Mouse (Mus musculus): Measurements from ENCODE around the gene Smim23. TPM values are rescaled to one million over a fixed set of nuclear protein-coding genes. Genes with fewer than 3 reads are reported as not detected.
A peak's percentile ranks its signal among the peaks of the same experiment; 100 is the strongest.

Gene Smim23
- polyA plus RNA-seq (2012; ENCODE audit: insufficient read depth, low replicate concordance): not detected in 2 replicates

- TF ChIP-seq FLI1 (IDR thresholded peaks at IDR 0.05; ENCODE audit: low read length) (no peak), GATA1 (IDR thresholded peaks at IDR 0.05; ENCODE audit: borderline replicate concordance, low read length) (no peak)
- Histone ChIP-seq H3K36me3 (replicated peaks; ENCODE audit: low read length) (no peaks in the 10 kb centered on the region), H3K4me3 (replicated peaks) (no peak within 1 kb of the TSS), H3K9me3 (no peaks in the 10 kb centered on the region), H3K27me3 (replicated peaks) (no peaks in the 10 kb centered on the region), H3K4me1 (no peaks in the 10 kb centered on the region)
These were observed at the start of gene Smim23 for GRCm38 (mm10) chr11:32824505-32824904. TSS of gene Smim23 (minus strand) at chr11:32824605.

GRCm38 (mm10) chr11:32868619-32869383, 44.4 kb upstream of the Smim23 start:
- no peaks in the 10 kb centered on the region; the same call in 1 of the 2 replicates for H3K4me1 ChIP-seq
- no peaks in the 10 kb centered on the region for H3K27me3 ChIP-seq (replicated peaks)
- H3K9me3 ChIP-seq: peaks cover 10% of the 10 kb centered on the region; the same call in 1 of the 2 replicates
- no peak for TF ChIP-seq FLI1 (IDR thresholded peaks at IDR 0.05; ENCODE audit: low read length)
- H3K4me3 ChIP-seq (replicated peaks): no peak overlapping the region
- no peaks in the 10 kb centered on the region for H3K36me3 ChIP-seq (replicated peaks; ENCODE audit: low read length)

GRCm38 (mm10) chr11:32864615-32865014, 40.2 kb upstream of the Smim23 start:
- H3K4me3 ChIP-seq (replicated peaks): no peak overlapping the region
- H3K4me1 ChIP-seq: no peaks in the 10 kb centered on the region; the same call in 1 of the 2 replicates
- no peaks in the 10 kb centered on the region for H3K36me3 ChIP-seq (replicated peaks; ENCODE audit: low read length)
- no peaks in the 10 kb centered on the region for H3K9me3 ChIP-seq
- TF ChIP-seq GATA1 (IDR thresholded peaks at IDR 0.05; ENCODE audit: borderline replicate concordance, low read length) (no peak), FLI1 (IDR thresholded peaks at IDR 0.05; ENCODE audit: low read length) (no peak)
- no peaks in the 10 kb centered on the region for H3K27me3 ChIP-seq (replicated peaks)

GRCm38 (mm10) chr11:32857418-32857879, 33.0 kb upstream of the Smim23 start:
- Histone ChIP-seq H3K36me3 (replicated peaks; ENCODE audit: low read length) (no peaks in the 10 kb centered on the region), H3K4me1 (no peaks in the 10 kb centered on the region), H3K27me3 (replicated peaks) (no peaks in the 10 kb centered on the region), H3K4me3 (replicated peaks) (no peak overlapping the region), H3K9me3 (0 out of 2 replicates have a peak, but pooled peaks cover 2% of the 10 kb centered on the region)
- no peak for TF ChIP-seq GATA1 (IDR thresholded peaks at IDR 0.05; ENCODE audit: borderline replicate concordance, low read length)
- no peak for TF ChIP-seq FLI1 (IDR thresholded peaks at IDR 0.05; ENCODE audit: low read length)

- no peak for TF ChIP-seq FLI1 (IDR thresholded peaks at IDR 0.05; ENCODE audit: low read length)
- TF ChIP-seq GATA1 (IDR thresholded peaks at IDR 0.05; ENCODE audit: borderline replicate concordance, low read length): no peak
- H3K4me3 ChIP-seq (replicated peaks): no peak overlapping the region
These were observed 22.3 kb upstream of the Smim23 start for GRCm38 (mm10) chr11:32846682-32847222.

GRCm38 (mm10) chr11:32841169-32841568, 16.8 kb upstream of the Smim23 start:
- Histone ChIP-seq H3K4me3 (replicated peaks) (peak overlapping the region; percentile 10), H3K9me3 (no peaks in the 10 kb centered on the region), H3K27me3 (replicated peaks) (peaks cover 6% of the 10 kb centered on the region), H3K36me3 (replicated peaks; ENCODE audit: low read length) (no peaks in the 10 kb centered on the region), H3K4me1 (no peaks in the 10 kb centered on the region)
- TF ChIP-seq FLI1 (IDR thresholded peaks at IDR 0.05; ENCODE audit: low read length) (no peak), GATA1 (IDR thresholded peaks at IDR 0.05; ENCODE audit: borderline replicate concordance, low read length) (no peak)

More at GRCm38 (mm10) chr11:32846682-32847222, 22.3 kb upstream of the Smim23 start:
- no peaks in the 10 kb centered on the region for H3K4me1 ChIP-seq
- no peaks in the 10 kb centered on the region for H3K9me3 ChIP-seq
- no peaks in the 10 kb centered on the region for H3K36me3 ChIP-seq (replicated peaks; ENCODE audit: low read length)
- H3K27me3 ChIP-seq (replicated peaks): no peaks in the 10 kb centered on the region

GRCm38 (mm10) chr11:32840256-32840655, 15.9 kb upstream of the Smim23 start:
- Histone ChIP-seq H3K9me3 (peaks cover 7% of the 10 kb centered on the region; the same call in 1 of the 2 replicates), H3K4me1 (no peaks in the 10 kb centered on the region), H3K36me3 (replicated peaks; ENCODE audit: low read length) (no peaks in the 10 kb centered on the region), H3K4me3 (replicated peaks) (no peak overlapping the region), H3K27me3 (replicated peaks) (peaks cover 8% of the 10 kb centered on the region)
- TF ChIP-seq GATA1 (IDR thresholded peaks at IDR 0.05; ENCODE audit: borderline replicate concordance, low read length): no peak
- no peak for TF ChIP-seq FLI1 (IDR thresholded peaks at IDR 0.05; ENCODE audit: low read length)

- Histone ChIP-seq H3K36me3 (replicated peaks; ENCODE audit: low read length) (no peaks in the 10 kb centered on the region), H3K27me3 (replicated peaks) (peaks cover 10% of the 10 kb centered on the region), H3K9me3 (peaks cover 30% of the 10 kb centered on the region), H3K4me1 (no peaks in the 10 kb centered on the region), H3K4me3 (replicated peaks) (no peak overlapping the region)
- TF ChIP-seq FLI1 (IDR thresholded peaks at IDR 0.05; ENCODE audit: low read length): no peak
- TF ChIP-seq GATA1 (IDR thresholded peaks at IDR 0.05; ENCODE audit: borderline replicate concordance, low read length): no peak
These were observed 10.6 kb upstream of the Smim23 start for GRCm38 (mm10) chr11:32835022-32835421.

GRCm38 (mm10) chr11:32834367-32834918, 10.0 kb upstream of the Smim23 start:
- no peaks in the 10 kb centered on the region for H3K36me3 ChIP-seq (replicated peaks; ENCODE audit: low read length)
- peaks cover 30% of the 10 kb centered on the region for H3K9me3 ChIP-seq
- peaks cover 10% of the 10 kb centered on the region for H3K27me3 ChIP-seq (replicated peaks)

GRCm38 (mm10) chr11:32817566-32817965, 6.8 kb downstream of the Smim23 start:
- no peak for TF ChIP-seq FLI1 (IDR thresholded peaks at IDR 0.05; ENCODE audit: low read length)
- TF ChIP-seq GATA1 (IDR thresholded peaks at IDR 0.05; ENCODE audit: borderline replicate concordance, low read length): no peak
- H3K4me3 ChIP-seq (replicated peaks): no peak overlapping the region
- peaks cover 1% of the 10 kb centered on the region for H3K27me3 ChIP-seq (replicated peaks)
- H3K4me1 ChIP-seq: no peaks in the 10 kb centered on the region
- H3K9me3 ChIP-seq: 0 out of 2 replicates have a peak, but pooled peaks cover 2% of the 10 kb centered on the region
- H3K36me3 ChIP-seq (replicated peaks; ENCODE audit: low read length): no peaks in the 10 kb centered on the region

More at GRCm38 (mm10) chr11:32834367-32834918, 10.0 kb upstream of the Smim23 start:
- Histone ChIP-seq H3K4me3 (replicated peaks) (no peak overlapping the region), H3K4me1 (no peaks in the 10 kb centered on the region)
- no peak for TF ChIP-seq FLI1 (IDR thresholded peaks at IDR 0.05; ENCODE audit: low read length)
- no peak for TF ChIP-seq GATA1 (IDR thresholded peaks at IDR 0.05; ENCODE audit: borderline replicate concordance, low read length)

All from megakaryocyte, embryonic 14.5 days (primary cell).